Comparison of ENCODE assay signal across 14 mouse cellular contexts in the genomic region with DNA sequence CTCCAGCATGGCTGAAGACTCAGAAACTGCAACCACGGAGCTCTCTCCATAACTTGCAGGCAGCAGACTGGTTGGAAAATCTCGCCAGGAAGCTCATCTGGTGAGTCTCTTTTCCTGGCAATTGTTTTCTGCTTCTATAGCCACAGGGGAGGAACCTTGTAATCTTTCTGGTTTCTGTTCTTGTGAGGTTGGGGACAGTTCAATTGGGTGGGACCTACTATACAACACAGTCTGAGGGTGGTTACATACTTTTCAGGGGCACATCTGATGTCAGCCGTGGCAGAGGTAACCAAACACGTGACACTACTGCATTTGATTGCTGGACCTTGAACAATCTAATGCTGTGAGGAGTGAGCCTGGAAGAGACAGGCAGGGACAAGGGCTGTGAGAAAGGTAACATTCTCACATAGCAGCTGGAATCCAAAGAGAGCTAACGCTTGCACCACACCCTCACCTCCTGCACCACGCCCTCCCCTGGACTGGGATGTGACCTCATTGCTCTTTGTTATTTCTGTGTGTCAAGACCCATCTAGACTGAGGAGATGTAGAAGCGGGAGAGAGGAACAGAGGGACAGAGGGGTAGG.
DNase-seq lines count a peak whose midpoint lies in the region; ATAC-seq and TF ChIP-seq lines count a peak whose summit lies in the region.
"Had no signal": no experiment of that assay in that cellular context is flagged by ENCODE, and none has a peak within 500 bp of the region (broad histone marks: within the 10 kb centered on the region; RNA-seq: fewer than 3 reads in every experiment).

No protein-coding gene starts in this region.

- H3K27me3 ChIP-seq in lung, embryonic 15.5 days = no peaks in the 10 kb centered on the region
- H3K27me3 ChIP-seq in heart, embryonic 13.5 days (replicated peaks) = no peaks in the 10 kb centered on the region
- no peaks in the 10 kb centered on the region for H3K27me3 ChIP-seq in intestine, postnatal 0 days (replicated peaks; ENCODE audit: control insufficient read depth, insufficient read depth, low read length)

- no peak overlapping the region for H3K4me2 ChIP-seq in lung, embryonic 15.5 days
- no peak overlapping the region for H3K4me2 ChIP-seq in heart, embryonic 13.5 days
- no peak overlapping the region for H3K4me2 ChIP-seq in intestine, postnatal 0 days (replicated peaks; ENCODE audit: low read depth)

- H3K4me1 ChIP-seq in lung, embryonic 15.5 days = no peaks in the 10 kb centered on the region
- peaks cover 14% of the 10 kb centered on the region for H3K4me1 ChIP-seq in heart, embryonic 13.5 days
- H3K4me1 ChIP-seq in intestine, postnatal 0 days (replicated peaks; ENCODE audit: control insufficient read depth, insufficient read depth, low read length) = no peaks in the 10 kb centered on the region

- 0 out of 2 replicates have a peak, but pooled peaks have one; percentile 8 for ATAC-seq in lung, embryonic 15.5 days (ENCODE audit: borderline replicate concordance, extremely low read depth, low FRiP score, low TSS enrichment)
- ATAC-seq in heart, embryonic 13.5 days (ENCODE audit: extremely low read depth, insufficient number of reproducible peaks, low FRiP score, low TSS enrichment) = no peak
- peak; percentile 43 for ATAC-seq in intestine, postnatal 0 days
- ATAC-seq in erythroid progenitor cell, adult 5-6 weeks (replicated peaks; ENCODE audit: low FRiP score, poor library complexity, severe bottlenecking) = no peak
- ATAC-seq: CD4-positive, CD25-positive, alpha-beta regulatory T cell, adult 4 months; hindbrain, embryonic 16.5 days had no signal

- H3K36me3 ChIP-seq in lung, embryonic 15.5 days = no peaks in the 10 kb centered on the region
- no peaks in the 10 kb centered on the region for H3K36me3 ChIP-seq in heart, embryonic 13.5 days
- no peaks in the 10 kb centered on the region for H3K36me3 ChIP-seq in intestine, postnatal 0 days (ENCODE audit: control insufficient read depth, insufficient read depth)

- TF ChIP-seq CTCF in intestine, postnatal 0 days (IDR thresholded peaks at IDR 0.05; ENCODE audit: low read depth) = no peak

- no peak overlapping the region for H3K27ac ChIP-seq in lung, embryonic 15.5 days
- peak overlapping the region; percentile 29; the same call in 1 of the 2 replicates for H3K27ac ChIP-seq in heart, embryonic 13.5 days (replicated peaks)
- H3K27ac ChIP-seq in intestine, postnatal 0 days (ENCODE audit: low read depth, low read length) = no peak overlapping the region

- WGBS in lung, embryonic 15.5 days = 57% methylated on average over 7 of the region's 7 CpGs
- 63% methylated on average over 7 of the region's 7 CpGs for WGBS in heart, embryonic 13.5 days
- 64% methylated on average over 7 of the region's 7 CpGs for WGBS in intestine, postnatal 0 days

- H3K9ac ChIP-seq in lung, embryonic 15.5 days = no peak overlapping the region
- no peak overlapping the region for H3K9ac ChIP-seq in heart, embryonic 13.5 days
- no peak overlapping the region for H3K9ac ChIP-seq in intestine, postnatal 0 days (ENCODE audit: low read depth, low read length)

- no peaks in the 10 kb centered on the region for H3K9me3 ChIP-seq in lung, embryonic 15.5 days
- H3K9me3 ChIP-seq in heart, embryonic 13.5 days = no peaks in the 10 kb centered on the region
- no peaks in the 10 kb centered on the region for H3K9me3 ChIP-seq in intestine, postnatal 0 days (ENCODE audit: control insufficient read depth)

- no peak overlapping the region for H3K4me3 ChIP-seq in lung, embryonic 15.5 days
- H3K4me3 ChIP-seq in heart, embryonic 13.5 days = no peak overlapping the region
- H3K4me3 ChIP-seq in intestine, postnatal 0 days (ENCODE audit: low read depth, low read length) = no peak overlapping the region

- no peak for DNase-seq in lung, adult 18-20 months
- peak; percentile 51 for DNase-seq in ZHBTc4 (ENCODE audit: low read depth, low spot score)
- no peak for DNase-seq in urinary bladder, postnatal 36 days (ENCODE audit: low spot score in 2 of 2)
- no peak for DNase-seq in left cerebral cortex, adult 18-20 months (ENCODE audit: low spot score in 2 of 2)
- DNase-seq: adrenal gland, adult 8-10 months; cerebellum, adult 8-10 months; lung, adult 2 months; thymus, postnatal 14 days had no signal

Comparison
In these comparisons a context has a peak if more than half of its experiments do, and no peak if none do; other contexts are left out.
1. ATAC-seq: peak in lung, embryonic 15.5 days (single experiment) and intestine, postnatal 0 days (single experiment); none in heart, embryonic 13.5 days (single experiment) and erythroid progenitor cell, adult 5-6 weeks (single experiment).